Mouse (Mus musculus): Measurements from ENCODE around the gene Prkar2b. TPM values are rescaled to one million over a fixed set of nuclear protein-coding genes. Genes with fewer than 3 reads are reported as not detected.
A peak's percentile ranks its signal among the peaks of the same experiment; 100 is the strongest.

The Prkar2b gene
- polyA plus RNA-seq, 1 experiment from 2014 or later: 41.0 TPM

DNA sequence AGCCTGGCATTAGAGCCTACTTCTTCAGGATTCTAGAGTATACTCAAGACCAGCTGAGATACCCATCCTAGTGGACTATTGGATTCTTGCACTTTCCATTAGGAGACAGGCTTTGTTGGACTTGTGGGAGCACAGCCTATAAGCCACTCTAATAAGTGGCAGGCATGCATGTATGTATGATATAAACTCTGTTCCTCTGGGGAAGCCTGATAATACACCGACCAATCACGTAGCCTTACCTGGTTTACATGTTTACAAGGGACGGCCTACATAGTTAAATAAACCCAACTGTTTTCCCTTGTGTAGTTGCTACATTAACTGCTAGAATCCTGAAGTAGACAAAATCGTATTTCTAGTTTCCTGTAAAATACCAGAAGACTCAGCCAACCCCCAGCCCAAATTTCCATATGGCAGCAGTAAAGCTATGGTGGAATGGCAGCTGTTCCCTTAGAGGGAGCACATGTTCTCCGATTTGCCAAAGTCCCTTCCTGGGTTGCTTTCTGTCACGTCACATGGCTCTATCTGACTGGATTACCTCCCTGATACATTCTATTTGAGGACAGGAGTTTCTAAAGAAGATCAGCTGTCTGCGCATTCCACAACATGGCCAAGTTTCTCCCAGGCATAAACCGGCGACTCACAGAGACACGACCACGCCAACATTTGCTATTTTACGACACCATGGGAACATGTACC is 95.4 kb downstream of the Prkar2b start:
- no peaks in the 10 kb centered on the region for H3K4me1 ChIP-seq (ENCODE audit: control insufficient read depth, insufficient read depth, low read length)

GRCm38 (mm10) chr12:31964074-31964473 is 97.0 kb downstream of the Prkar2b start:
- ATAC-seq (ENCODE audit: low read depth) (0 out of 2 replicates have a peak, but pooled peaks have one; percentile 41), DNase-seq (ENCODE audit: low spot score) (peak; percentile 52)
- no peak overlapping the region for H3K27ac ChIP-seq (replicated peaks; ENCODE audit: low read depth, low read length)
- no peaks in the 10 kb centered on the region for H3K36me3 ChIP-seq (ENCODE audit: control insufficient read depth, insufficient read depth, low read length)
- H3K4me2 ChIP-seq (ENCODE audit: low read depth, low read length): no peak overlapping the region
- no peaks in the 10 kb centered on the region for H3K27me3 ChIP-seq (replicated peaks; ENCODE audit: control insufficient read depth, insufficient read depth, low read length)
- no peaks in the 10 kb centered on the region for H3K9me3 ChIP-seq (ENCODE audit: control insufficient read depth, low read length)
- H3K9ac ChIP-seq (ENCODE audit: low read depth, low read length): no peak overlapping the region
- no peaks in the 10 kb centered on the region for H3K4me1 ChIP-seq (ENCODE audit: control insufficient read depth, insufficient read depth, low read length)
- no peak overlapping the region for H3K4me3 ChIP-seq (ENCODE audit: low read depth, low read length)
- 82% methylated on average over 6 of the region's 6 CpGs for WGBS

More for the DNA sequence above, 95.4 kb downstream of the Prkar2b start:
- ATAC-seq (ENCODE audit: low read depth) (no peak), DNase-seq (ENCODE audit: low spot score) (peak; percentile 41)
- Histone ChIP-seq H3K36me3 (ENCODE audit: control insufficient read depth, insufficient read depth, low read length) (no peaks in the 10 kb centered on the region), H3K27me3 (replicated peaks; ENCODE audit: control insufficient read depth, insufficient read depth, low read length) (no peaks in the 10 kb centered on the region), H3K9ac (ENCODE audit: low read depth, low read length) (no peak overlapping the region), H3K4me3 (ENCODE audit: low read depth, low read length) (no peak overlapping the region), H3K9me3 (ENCODE audit: control insufficient read depth, low read length) (no peaks in the 10 kb centered on the region), H3K4me2 (ENCODE audit: low read depth, low read length) (no peak overlapping the region), H3K27ac (replicated peaks; ENCODE audit: low read depth, low read length) (no peak overlapping the region)
- 81% methylated on average over 12 of the region's 12 CpGs for WGBS

- no peaks in the 10 kb centered on the region for H3K36me3 ChIP-seq (ENCODE audit: control insufficient read depth, insufficient read depth, low read length)
- 89% methylated on average over 4 of the region's 4 CpGs for WGBS
- no peak overlapping the region for H3K9ac ChIP-seq (ENCODE audit: low read depth, low read length)
- ATAC-seq (ENCODE audit: low read depth) (no peak), DNase-seq (ENCODE audit: low spot score) (no peak)
- H3K4me3 ChIP-seq (ENCODE audit: low read depth, low read length): no peak overlapping the region
- no peaks in the 10 kb centered on the region for H3K27me3 ChIP-seq (replicated peaks; ENCODE audit: control insufficient read depth, insufficient read depth, low read length)
- no peaks in the 10 kb centered on the region for H3K4me1 ChIP-seq (ENCODE audit: control insufficient read depth, insufficient read depth, low read length)
- no peak overlapping the region for H3K4me2 ChIP-seq (ENCODE audit: low read depth, low read length)
- H3K9me3 ChIP-seq (ENCODE audit: control insufficient read depth, low read length): no peaks in the 10 kb centered on the region
- no peak overlapping the region for H3K27ac ChIP-seq (replicated peaks; ENCODE audit: low read depth, low read length)
Measured at GRCm38 (mm10) chr12:31955843-31956242, 105.3 kb downstream of the Prkar2b start.

DNA sequence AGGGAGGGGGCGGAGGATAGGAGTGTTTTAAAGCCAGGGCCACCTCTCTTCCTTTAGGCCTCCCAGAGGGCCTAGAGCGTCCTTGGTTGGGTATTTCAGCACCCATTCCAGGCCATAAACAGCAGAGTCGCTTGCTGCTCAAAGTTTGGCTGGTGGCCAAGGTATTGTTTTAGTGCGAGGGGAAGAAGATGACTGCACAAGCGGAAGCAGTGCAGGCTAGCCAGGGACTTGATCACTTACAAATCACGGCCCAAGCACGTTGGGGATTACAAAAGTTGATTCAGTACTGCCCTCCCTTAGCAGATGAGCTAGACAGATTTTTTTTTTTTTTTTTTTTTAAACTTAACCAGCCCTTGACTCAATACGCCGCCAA is 110.5 kb downstream of the Prkar2b start:
- ATAC-seq (ENCODE audit: low read depth) (no peak), DNase-seq (ENCODE audit: low spot score) (no peak)
- Histone ChIP-seq H3K27me3 (replicated peaks; ENCODE audit: control insufficient read depth, insufficient read depth, low read length) (no peaks in the 10 kb centered on the region), H3K4me2 (ENCODE audit: low read depth, low read length) (peak overlapping the region; percentile 80), H3K9me3 (ENCODE audit: control insufficient read depth, low read length) (no peaks in the 10 kb centered on the region), H3K36me3 (ENCODE audit: control insufficient read depth, insufficient read depth, low read length) (no peaks in the 10 kb centered on the region), H3K9ac (ENCODE audit: low read depth, low read length) (peak overlapping the region; percentile 57), H3K27ac (replicated peaks; ENCODE audit: low read depth, low read length) (peak overlapping the region; percentile 82), H3K4me1 (ENCODE audit: control insufficient read depth, insufficient read depth, low read length) (0 out of 2 replicates have a peak, but pooled peaks cover 5% of the 10 kb centered on the region), H3K4me3 (ENCODE audit: low read depth, low read length) (peak overlapping the region; percentile 47)
- WGBS: 6% methylated on average over 9 of the region's 9 CpGs

DNA sequence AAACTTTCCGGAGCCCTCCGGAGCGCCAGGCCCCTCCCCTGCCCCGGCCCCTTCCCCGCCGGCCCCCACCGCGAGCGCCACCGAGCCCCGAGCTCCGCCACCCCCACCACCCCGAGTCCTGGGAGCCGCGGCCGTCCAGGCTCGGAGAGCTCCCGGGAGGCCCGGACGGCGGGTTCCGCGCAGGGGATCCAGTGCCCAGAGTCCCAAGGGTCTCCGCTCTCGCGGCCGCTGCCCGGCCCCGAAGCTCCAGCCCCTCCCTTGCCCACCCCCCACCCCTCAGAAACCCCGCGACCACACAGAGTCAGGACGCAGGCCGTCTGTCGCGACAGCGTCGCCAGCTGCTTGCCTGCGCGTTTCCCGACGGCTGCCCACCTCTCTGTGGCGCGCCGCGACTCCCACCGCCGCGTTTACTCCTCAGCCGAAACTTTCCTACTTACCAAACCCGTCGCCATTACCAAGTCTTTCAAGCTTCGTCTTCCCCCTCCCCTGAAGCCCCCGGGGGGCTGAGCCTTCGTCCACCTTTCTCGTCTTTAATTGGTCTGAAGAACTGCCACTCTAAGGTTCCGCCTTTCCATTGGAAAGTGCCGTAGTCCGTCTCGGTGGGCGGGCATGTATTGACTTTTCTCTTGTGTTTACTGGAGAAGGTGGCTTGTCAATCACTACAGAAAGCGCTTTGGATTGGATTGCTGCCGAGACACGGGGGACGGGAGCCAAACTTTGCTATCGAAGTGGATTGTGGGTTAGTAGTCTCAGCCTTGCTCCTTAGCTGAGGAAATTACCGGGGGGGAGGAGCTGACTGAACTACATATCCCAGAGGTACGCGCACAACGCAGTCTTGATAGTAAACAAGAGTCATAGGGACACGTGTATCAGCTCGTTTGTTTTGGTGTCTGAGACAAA is 111.1 kb downstream of the Prkar2b start, which contains the start of gene Hbp1:
Gene Hbp1 (minus strand): TSS at position 777 of the 900 bp plus-strand sequence.
- Histone ChIP-seq H3K4me2 (ENCODE audit: low read depth, low read length) (peak within 1 kb of the TSS; percentile 80), H3K4me3 (ENCODE audit: low read depth, low read length) (peak within 1 kb of the TSS; percentile 85), H3K9ac (ENCODE audit: low read depth, low read length) (peak within 1 kb of the TSS; percentile 97), H3K9me3 (ENCODE audit: control insufficient read depth, low read length) (no peaks in the 10 kb centered on the region), H3K4me1 (ENCODE audit: control insufficient read depth, insufficient read depth, low read length) (0 out of 2 replicates have a peak, but pooled peaks cover 5% of the 10 kb centered on the region), H3K36me3 (ENCODE audit: control insufficient read depth, insufficient read depth, low read length) (no peaks in the 10 kb centered on the region), H3K27me3 (replicated peaks; ENCODE audit: control insufficient read depth, insufficient read depth, low read length) (no peaks in the 10 kb centered on the region), H3K27ac (replicated peaks; ENCODE audit: low read depth, low read length) (peak within 1 kb of the TSS; percentile 100)
- ATAC-seq (ENCODE audit: low read depth) (peak; percentile 98), DNase-seq (ENCODE audit: low spot score) (peak; percentile 100)
- 0% methylated on average over 29 of the region's 71 CpGs for WGBS

GRCm38 (mm10) chr12:31949193-31949741 is 111.8 kb downstream of the Prkar2b start:
- H3K27me3 ChIP-seq (replicated peaks; ENCODE audit: control insufficient read depth, insufficient read depth, low read length): no peaks in the 10 kb centered on the region
- under 1% methylated on average over 34 of the region's 58 CpGs for WGBS
- H3K9ac ChIP-seq (ENCODE audit: low read depth, low read length): peak overlapping the region; percentile 97
- H3K9me3 ChIP-seq (ENCODE audit: control insufficient read depth, low read length): no peaks in the 10 kb centered on the region
- no peaks in the 10 kb centered on the region for H3K36me3 ChIP-seq (ENCODE audit: control insufficient read depth, insufficient read depth, low read length)
- ATAC-seq (ENCODE audit: low read depth) (peak; percentile 70), DNase-seq (ENCODE audit: low spot score) (peak; percentile 96)
- peak overlapping the region; percentile 85 for H3K4me3 ChIP-seq (ENCODE audit: low read depth, low read length)
- H3K4me1 ChIP-seq (ENCODE audit: control insufficient read depth, insufficient read depth, low read length): 0 out of 2 replicates have a peak, but pooled peaks cover 5% of the 10 kb centered on the region
- peak overlapping the region; percentile 67 for H3K4me2 ChIP-seq (ENCODE audit: low read depth, low read length)
- H3K27ac ChIP-seq (replicated peaks; ENCODE audit: low read depth, low read length): peak overlapping the region; percentile 100

- 0 out of 2 replicates have a peak, but pooled peaks cover 5% of the 10 kb centered on the region for H3K4me1 ChIP-seq (ENCODE audit: control insufficient read depth, insufficient read depth, low read length)
- DNase-seq (ENCODE audit: low spot score) (no peak), ATAC-seq (ENCODE audit: low read depth) (no peak)
- WGBS: 23% methylated on average over 7 of the region's 7 CpGs
- no peaks in the 10 kb centered on the region for H3K9me3 ChIP-seq (ENCODE audit: control insufficient read depth, low read length)
- no peaks in the 10 kb centered on the region for H3K27me3 ChIP-seq (replicated peaks; ENCODE audit: control insufficient read depth, insufficient read depth, low read length)
- H3K36me3 ChIP-seq (ENCODE audit: control insufficient read depth, insufficient read depth, low read length): peaks cover 6% of the 10 kb centered on the region
- H3K4me3 ChIP-seq (ENCODE audit: low read depth, low read length): peak overlapping the region; percentile 85
- peak overlapping the region; percentile 67 for H3K4me2 ChIP-seq (ENCODE audit: low read depth, low read length)
- peak overlapping the region; percentile 97 for H3K9ac ChIP-seq (ENCODE audit: low read depth, low read length)
- peak overlapping the region; percentile 100 for H3K27ac ChIP-seq (replicated peaks; ENCODE audit: low read depth, low read length)
Measured at GRCm38 (mm10) chr12:31948101-31949000, 112.7 kb downstream of the Prkar2b start.
